Mouse (Mus musculus) olfactory bulb, adult 2 months (tissue): ENCODE data around the gene Cpne6.

Experiments used
- CTCF ChIP-seq: fragments of 200-500 bp; IDR thresholded peaks from 2 replicates; pipeline ENCODE4 v1.5.1; 2012; ENCODE audit warnings: low read depth, mild to moderate bottlenecking, low read length, moderate library complexity; ENCODE audit not compliant: insufficient read depth
- POLR2A ChIP-seq: fragments of 200-500 bp; IDR thresholded peaks from 2 replicates; pipeline ENCODE4 v1.6.1; 2012; ENCODE audit warnings: mild to moderate bottlenecking, low read depth, low read length, moderate library complexity; ENCODE audit not compliant: insufficient read depth

- TF ChIP-seq CTCF (no peak), POLR2A (no peak)
Measured at GRCm38 (mm10) chr14:55505612-55506011, 4.6 kb upstream of the Cpne6 start.
